19 mouse cellular contexts compared by ENCODE assay signal in the genomic region with DNA sequence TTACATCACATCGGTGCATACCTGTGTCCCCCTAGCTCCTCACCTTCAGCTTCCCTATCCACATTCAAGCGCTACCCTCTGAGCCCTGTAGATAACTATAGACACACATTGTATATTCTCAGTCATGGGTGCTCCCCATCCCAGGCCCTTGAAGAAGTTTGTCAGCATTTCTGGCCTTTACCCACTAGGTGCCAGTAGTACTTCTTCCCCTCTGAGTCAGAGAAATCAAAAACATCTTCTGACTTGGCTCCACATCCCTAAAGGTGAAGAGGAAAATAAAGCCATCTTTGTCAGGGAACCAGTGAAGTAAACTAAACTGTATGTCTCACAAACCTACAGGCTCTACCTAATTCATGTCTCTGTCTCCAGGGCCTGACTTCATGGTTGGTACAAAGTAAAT.
A peak's percentile ranks its signal among the peaks of the same experiment; 100 is the strongest.
DNase-seq lines count a peak whose midpoint lies in the region; ATAC-seq and TF ChIP-seq lines count a peak whose summit lies in the region.
"Had no signal": no experiment of that assay in that cellular context is flagged by ENCODE, and none has a peak within 500 bp of the region (broad histone marks: within the 10 kb centered on the region; RNA-seq: fewer than 3 reads in every experiment).

No protein-coding gene starts in this region.

- TF ChIP-seq EP300 in heart, postnatal 0 days (IDR thresholded peaks at IDR 0.05; ENCODE audit: low read depth) = no peak

- intact Hi-C loops in heart, postnatal 14 days (cut with DNase I) = no loop called here

- no peak overlapping the region for H3K27ac ChIP-seq in heart, postnatal 0 days (ENCODE audit: low read depth)
- H3K27ac ChIP-seq in lung, embryonic 14.5 days (ENCODE audit: low read depth) = no peak overlapping the region
- H3K27ac ChIP-seq: embryonic facial prominence, embryonic 15.5 days; heart, embryonic 15.5 days; hindbrain, embryonic 10.5 days; liver, embryonic 15.5 days; neural tube, embryonic 13.5 days had no signal

- no peak overlapping the region for H3K9ac ChIP-seq in heart, postnatal 0 days (replicated peaks; ENCODE audit: low read depth, low read length)
- H3K9ac ChIP-seq in lung, embryonic 14.5 days = no peak overlapping the region
- H3K9ac ChIP-seq: embryonic facial prominence, embryonic 15.5 days; heart, embryonic 15.5 days; liver, embryonic 15.5 days; neural tube, embryonic 13.5 days had no signal

- ATAC-seq in heart, postnatal 0 days (ENCODE audit: insufficient read depth, low read depth) = no peak
- ATAC-seq in lung, embryonic 14.5 days (ENCODE audit: insufficient read depth) = no peak

- 67% methylated on average over 2 of the region's 2 CpGs for WGBS in heart, postnatal 0 days
- WGBS in lung, embryonic 14.5 days = 80% methylated on average over 2 of the region's 2 CpGs

- no peak for TF ChIP-seq POLR2A in brain, embryonic 14.5 days (IDR thresholded peaks at IDR 0.05; ENCODE audit: borderline replicate concordance, extremely low read depth, insufficient read depth, insufficient read length, poor library complexity, severe bottlenecking)

- DNase-seq in heart, postnatal 0 days (ENCODE audit: low spot score) = no peak
- no peak for DNase-seq in heart, postnatal 14 days
- peak; percentile 12 for DNase-seq in lung, embryonic 14.5 days
- no peak for DNase-seq in lung, postnatal 10 days
- peak; percentile 15 for DNase-seq in Muller cell, postnatal 12 days (ENCODE audit: inconsistent ontology term)
- DNase-seq in brain, embryonic 14.5 days (ENCODE audit: low read depth) = no peak
- DNase-seq in thymus, postnatal 10 days (ENCODE audit: low spot score in 2 of 2) = no peak
- DNase-seq: adrenal gland, postnatal 14 days; cerebellum, adult 11-12 months; cerebellum, postnatal 14 days; gastrocnemius, postnatal 10 days; kidney, postnatal 4 days; lung, postnatal 36 days; thymus, postnatal 4 days had no signal

- no peaks in the 10 kb centered on the region for H3K36me3 ChIP-seq in heart, postnatal 0 days (replicated peaks; ENCODE audit: control insufficient read depth, insufficient read depth, low read length)
- no peaks in the 10 kb centered on the region for H3K36me3 ChIP-seq in lung, embryonic 14.5 days (ENCODE audit: insufficient read depth)
- H3K36me3 ChIP-seq: embryonic facial prominence, embryonic 15.5 days; heart, embryonic 15.5 days; liver, embryonic 15.5 days had no signal

- no peaks in the 10 kb centered on the region for H3K4me1 ChIP-seq in heart, postnatal 0 days (ENCODE audit: control insufficient read depth, insufficient read depth)
- no peaks in the 10 kb centered on the region for H3K4me1 ChIP-seq in lung, embryonic 14.5 days (ENCODE audit: insufficient read depth)
- H3K4me1 ChIP-seq: embryonic facial prominence, embryonic 15.5 days; heart, embryonic 15.5 days; hindbrain, embryonic 10.5 days; liver, embryonic 15.5 days; neural tube, embryonic 13.5 days had no signal

- H3K4me3 ChIP-seq in heart, postnatal 0 days (ENCODE audit: low read depth, low read length) = no peak overlapping the region
- H3K4me3 ChIP-seq in lung, embryonic 14.5 days (ENCODE audit: low read depth, low read length) = no peak overlapping the region
- H3K4me3 ChIP-seq: embryonic facial prominence, embryonic 15.5 days; heart, embryonic 15.5 days; hindbrain, embryonic 10.5 days; liver, embryonic 15.5 days; neural tube, embryonic 13.5 days had no signal

- no peaks in the 10 kb centered on the region for H3K27me3 ChIP-seq in heart, postnatal 0 days (ENCODE audit: control insufficient read depth, insufficient read depth, low read length)
- H3K27me3 ChIP-seq in lung, embryonic 14.5 days (ENCODE audit: insufficient read depth, low read length) = no peaks in the 10 kb centered on the region
- H3K27me3 ChIP-seq: embryonic facial prominence, embryonic 15.5 days; heart, embryonic 15.5 days; liver, embryonic 15.5 days; neural tube, embryonic 13.5 days had no signal

- no peaks in the 10 kb centered on the region for H3K9me3 ChIP-seq in heart, postnatal 0 days (replicated peaks; ENCODE audit: control insufficient read depth, low read length)
- no peaks in the 10 kb centered on the region for H3K9me3 ChIP-seq in lung, embryonic 14.5 days (ENCODE audit: low read depth, low read length)
- H3K9me3 ChIP-seq: embryonic facial prominence, embryonic 15.5 days; heart, embryonic 15.5 days; hindbrain, embryonic 10.5 days; liver, embryonic 15.5 days; neural tube, embryonic 13.5 days had no signal

- no peak overlapping the region for H3K4me2 ChIP-seq in heart, postnatal 0 days (ENCODE audit: low read depth, low read length)
- no peak overlapping the region for H3K4me2 ChIP-seq in lung, embryonic 14.5 days
- H3K4me2 ChIP-seq: embryonic facial prominence, embryonic 15.5 days; heart, embryonic 15.5 days; liver, embryonic 15.5 days; neural tube, embryonic 13.5 days had no signal

- TF ChIP-seq CTCF in heart, postnatal 0 days (IDR thresholded peaks at IDR 0.05; ENCODE audit: low read depth) = peak; percentile 22
- peak; percentile 34 for TF ChIP-seq CTCF in lung, embryonic 14.5 days (IDR thresholded peaks at IDR 0.05; ENCODE audit: low read depth)
- peak; percentile 17; the same call in 1 of the 2 replicates for TF ChIP-seq CTCF in brain, embryonic 14.5 days (IDR thresholded peaks at IDR 0.05; ENCODE audit: borderline replicate concordance, extremely low read depth, insufficient read depth, insufficient read length)

Comparison
In these comparisons a context has a peak if more than half of its experiments do, and no peak if none do; other contexts are left out.
1. DNase-seq: peak in lung, embryonic 14.5 days (single experiment) and Muller cell, postnatal 12 days (single experiment); none in heart, postnatal 0 days (single experiment), heart, postnatal 14 days (0 of 2), lung, postnatal 10 days (single experiment), brain, embryonic 14.5 days (single experiment) and thymus, postnatal 10 days (0 of 2).
2. Peak in every context shown above with its lines, with median percentiles within 50 percentile points of each other: CTCF ChIP-seq.